Mouse (Mus musculus) limb, embryonic 14.5 days (tissue): Measurements from ENCODE around the gene Skp1a. TPM values are rescaled to one million over a fixed set of nuclear protein-coding genes. Genes with fewer than 3 reads are reported as not detected.

Source experiments
- ATAC-seq: fragments of 200-750 bp; cut with Nextera tagmentation; 2 replicates; pipeline ENCODE4 v1.8.0; 2017; ENCODE audit warnings: low read depth, moderate number of reproducible peaks, moderate TSS enrichment; ENCODE audit not compliant: low FRiP score
- DNase-seq: peaks from one replicate; pipeline ENCODE4 v3.0.0-alpha.2; 2015; ENCODE audit warnings: low spot score
- H3K27ac ChIP-seq: fragments of 300-500 bp; sonication (generic); replicated peaks from 2 replicates; pipeline ENCODE4 v1.5.1; 2014; ENCODE audit warnings: low read depth, mild to moderate bottlenecking, low read length, moderate library complexity, mixed read lengths
- H3K27me3 ChIP-seq: fragments of 300-500 bp; sonication (generic); 2 replicates; pipeline ENCODE4 v1.6.1; 2014; ENCODE audit warnings: low read length, mixed read lengths; ENCODE audit not compliant: control insufficient read depth, insufficient read depth
- H3K36me3 ChIP-seq: fragments of 300-500 bp; sonication (generic); 2 replicates; pipeline ENCODE4 v1.6.1; 2014; ENCODE audit warnings: mild to moderate bottlenecking, low read length, moderate library complexity, mixed read lengths; ENCODE audit not compliant: control insufficient read depth, insufficient read depth
- H3K4me1 ChIP-seq: fragments of 300-500 bp; sonication (generic); 2 replicates; pipeline ENCODE4 v1.6.1; 2014; ENCODE audit warnings: antibody characterized with exemption, low read length, mixed read lengths; ENCODE audit not compliant: control insufficient read depth, insufficient read depth
- H3K4me2 ChIP-seq: fragments of 300-500 bp; sonication (generic); replicated peaks from 2 replicates; pipeline ENCODE4 v1.6.1; 2014; ENCODE audit warnings: low read depth, mild to moderate bottlenecking, low read length, moderate library complexity; ENCODE audit not compliant: severe bottlenecking
- H3K4me3 ChIP-seq: fragments of 300-500 bp; sonication (generic); replicated peaks from 2 replicates; pipeline ENCODE4 v1.5.1; 2014; ENCODE audit warnings: low read length
- H3K9ac ChIP-seq: fragments of 300-500 bp; sonication (generic); 2 replicates; pipeline ENCODE4 v1.6.1; 2014; ENCODE audit warnings: mild to moderate bottlenecking, low read depth, low read length, moderate library complexity; ENCODE audit not compliant: severe bottlenecking
- H3K9me3 ChIP-seq: fragments of 300-500 bp; sonication (generic); 2 replicates; pipeline ENCODE4 v1.6.1; 2016; ENCODE audit warnings: low read length; ENCODE audit not compliant: control insufficient read depth
- POLR2A ChIP-seq: fragments of 200-500 bp; IDR thresholded peaks from 2 replicates; pipeline ENCODE4 v1.8.0; 2012; ENCODE audit warnings: inconsistent platforms, mild to moderate bottlenecking, moderate library complexity, borderline replicate concordance; ENCODE audit not compliant: insufficient read depth, insufficient read length; ENCODE audit errors: extremely low read depth
- WGBS: fragments of 180-500 bp; shearing (Covaris S2); extraction: QIAGEN DNeasy Blood & Tissue Kit; methylation state at CpG from one replicate; pipeline ENCODE4 v1.1.7; 2014; 5-methylcytosine and 5-hydroxymethylcytosine counted together
- polyA plus RNA-seq, 2 experiments: library from polyadenylated mRNA; depleted of rRNA in 1 of 2; stranded (reverse) in 1 of 2; unstranded in 1 of 2; fragments of >200 nt; fragmentation: Nextera tagmentation in 1 of 2; extraction: Ambion mirVana in 1 of 2; gene quantifications; 2 replicates each; pipeline versions ENCODE4 v1.2.1 to v1.2.3; 2012 to 2014

Gene Skp1a
- polyA plus RNA-seq, 2 experiments, result 172 to 746 TPM

GRCm38 (mm10) chr11:52271765-52272495, 40.1 kb downstream of the Skp1a start:
- no peak overlapping the region for H3K27ac ChIP-seq
- no peak overlapping the region for H3K9ac ChIP-seq
- TF ChIP-seq POLR2A, result no peak
- DNase-seq (no peak), ATAC-seq (no peak)
- no peaks in the 10 kb centered on the region for H3K9me3 ChIP-seq
- no peak overlapping the region for H3K4me3 ChIP-seq
- H3K4me2 ChIP-seq, result no peak overlapping the region
- H3K4me1 ChIP-seq, result peaks cover 14% of the 10 kb centered on the region
- H3K27me3 ChIP-seq, result no peaks in the 10 kb centered on the region
- 60% methylated on average over 8 of the region's 8 CpGs for WGBS
- no peaks in the 10 kb centered on the region for H3K36me3 ChIP-seq

GRCm38 (mm10) chr11:52272619-52273018, 40.8 kb downstream of the Skp1a start:
- Histone ChIP-seq H3K9me3 (no peaks in the 10 kb centered on the region), H3K4me2 (no peak overlapping the region), H3K4me3 (no peak overlapping the region), H3K9ac (no peak overlapping the region), H3K27ac (no peak overlapping the region), H3K27me3 (no peaks in the 10 kb centered on the region), H3K4me1 (peaks cover 14% of the 10 kb centered on the region), H3K36me3 (no peaks in the 10 kb centered on the region)
- ATAC-seq (no peak), DNase-seq (no peak)
- TF ChIP-seq POLR2A, result no peak
- 44% methylated on average over 6 of the region's 6 CpGs for WGBS

DNA sequence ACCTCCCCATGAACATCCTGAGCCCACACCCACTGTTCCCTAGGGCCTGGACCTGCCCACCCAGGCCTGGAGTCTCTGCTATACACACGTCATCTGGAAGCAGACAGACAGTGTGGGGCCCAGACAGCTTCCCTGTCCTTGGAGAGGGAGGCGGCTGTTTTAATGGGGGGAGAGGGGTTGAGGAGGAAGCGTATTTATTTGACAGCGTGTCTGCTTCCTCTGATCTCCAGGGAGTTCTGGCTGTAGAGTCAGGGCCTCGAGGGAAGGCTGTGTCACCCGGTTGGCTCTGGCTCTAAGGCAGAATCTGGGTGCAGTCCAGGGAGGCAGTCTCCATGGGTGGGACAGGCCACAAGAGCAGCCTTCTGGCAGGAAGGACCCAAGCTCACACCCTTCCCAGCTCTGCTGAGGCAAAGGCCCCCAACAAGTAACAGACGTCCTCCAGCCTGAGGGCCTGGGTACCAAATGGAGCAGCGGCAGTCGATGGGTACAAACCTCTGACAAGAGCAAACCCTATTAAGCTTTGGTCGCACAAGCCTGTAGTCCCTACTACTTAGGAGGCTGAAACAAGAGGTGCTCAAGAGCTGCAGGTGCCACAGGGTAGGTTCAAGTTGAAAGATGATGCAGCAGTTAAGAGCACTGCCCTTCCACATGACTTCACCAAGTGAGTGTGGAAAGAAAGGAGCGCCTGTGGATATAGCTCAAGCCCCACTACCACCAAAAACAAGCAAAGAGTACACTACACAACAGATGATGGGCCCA, 41.6 kb downstream of the Skp1a start:
- Histone ChIP-seq H3K27me3 (no peaks in the 10 kb centered on the region), H3K4me3 (no peak overlapping the region), H3K27ac (no peak overlapping the region), H3K4me2 (no peak overlapping the region), H3K9ac (no peak overlapping the region), H3K36me3 (no peaks in the 10 kb centered on the region), H3K4me1 (peaks cover 14% of the 10 kb centered on the region), H3K9me3 (no peaks in the 10 kb centered on the region)
- no peak for DNase-seq
- ATAC-seq, result no peak
- no peak for TF ChIP-seq POLR2A
- WGBS, result 50% methylated on average over 11 of the region's 11 CpGs

GRCm38 (mm10) chr11:52273942-52274330, 42.1 kb downstream of the Skp1a start:
- ATAC-seq, result no peak
- Histone ChIP-seq H3K27ac (no peak overlapping the region), H3K9me3 (no peaks in the 10 kb centered on the region), H3K36me3 (no peaks in the 10 kb centered on the region), H3K4me1 (peaks cover 14% of the 10 kb centered on the region), H3K9ac (no peak overlapping the region), H3K4me2 (no peak overlapping the region), H3K27me3 (no peaks in the 10 kb centered on the region), H3K4me3 (no peak overlapping the region)
- 71% methylated on average over 4 of the region's 4 CpGs for WGBS
- no peak for TF ChIP-seq POLR2A
- DNase-seq, result no peak

DNA sequence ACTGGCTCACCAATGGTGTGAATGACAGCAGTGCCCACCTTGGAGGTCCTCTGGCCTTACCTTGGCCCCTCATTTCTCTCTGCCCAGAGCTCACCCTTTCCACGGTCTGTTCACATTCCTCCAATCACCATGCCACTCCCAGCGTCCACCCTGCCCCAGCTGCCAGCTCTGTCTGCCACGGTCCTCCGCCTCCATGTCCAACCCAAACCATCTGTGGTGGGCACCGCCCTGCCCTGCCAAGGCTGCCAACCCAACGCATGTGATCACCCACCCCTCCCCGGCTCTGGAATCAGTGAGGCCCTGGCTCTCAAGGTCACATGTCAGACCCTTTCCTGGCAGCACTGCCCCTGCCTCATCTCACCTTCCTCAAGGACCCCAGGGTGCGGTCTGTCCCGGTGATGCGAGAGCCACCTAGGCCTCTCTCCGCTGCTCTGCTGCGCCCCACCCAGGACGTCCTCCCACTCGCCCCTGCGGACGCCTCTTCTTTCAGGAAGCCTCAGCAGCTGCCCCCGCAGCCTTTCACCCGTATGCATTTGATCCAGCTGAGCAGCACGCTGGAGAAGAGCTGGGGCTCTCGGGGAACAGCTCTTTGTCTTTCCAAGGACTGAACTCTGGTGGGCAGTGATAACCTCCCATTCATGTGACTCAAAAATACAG, 42.8 kb downstream of the Skp1a start:
- TF ChIP-seq POLR2A, result no peak
- no peak for ATAC-seq
- Histone ChIP-seq H3K9ac (no peak overlapping the region), H3K4me3 (no peak overlapping the region), H3K27me3 (no peaks in the 10 kb centered on the region), H3K9me3 (no peaks in the 10 kb centered on the region), H3K27ac (no peak overlapping the region), H3K36me3 (no peaks in the 10 kb centered on the region), H3K4me2 (no peak overlapping the region), H3K4me1 (peaks cover 14% of the 10 kb centered on the region)
- WGBS, result 88% methylated on average over 20 of the region's 20 CpGs
- DNase-seq, result no peak
